Mouse (Mus musculus) heart, embryonic 11.5 days (tissue): Measurements from ENCODE around the gene Clta. TPM values are rescaled to one million over a fixed set of nuclear protein-coding genes. Genes with fewer than 3 reads are reported as not detected.

ENCODE experiments used
- ATAC-seq: fragments of 200-750 bp; cut with Nextera tagmentation; replicated peaks from 2 replicates; pipeline ENCODE4 v1.8.0; 2017; ENCODE audit warnings: moderate library complexity; ENCODE audit not compliant: insufficient number of reproducible peaks, low FRiP score, low TSS enrichment
- H3K27ac ChIP-seq: fragments of 300-500 bp; sonication (generic); 2 replicates; pipeline ENCODE4 v1.5.1; 2014; ENCODE audit warnings: mild to moderate bottlenecking, low read depth, low read length
- H3K27me3 ChIP-seq: fragments of 300-500 bp; sonication (generic); 2 replicates; pipeline ENCODE4 v1.6.1; 2014; ENCODE audit warnings: mild to moderate bottlenecking, low read length, mixed read lengths; ENCODE audit not compliant: control insufficient read depth, insufficient read depth
- H3K36me3 ChIP-seq: fragments of 300-500 bp; sonication (generic); 2 replicates; pipeline ENCODE4 v1.6.1; 2014; ENCODE audit warnings: mild to moderate bottlenecking, low read length, moderate library complexity, mixed read lengths; ENCODE audit not compliant: control insufficient read depth, insufficient read depth
- H3K4me1 ChIP-seq: fragments of 300-500 bp; sonication (generic); 2 replicates; pipeline ENCODE4 v1.6.1; 2014; ENCODE audit warnings: low read length; ENCODE audit not compliant: control insufficient read depth, insufficient read depth
- H3K4me2 ChIP-seq: fragments of 300-500 bp; sonication (generic); 2 replicates; pipeline ENCODE4 v1.6.1; 2014; ENCODE audit warnings: mild to moderate bottlenecking, moderate library complexity
- H3K4me3 ChIP-seq: fragments of 300-500 bp; sonication (generic); 2 replicates; pipeline ENCODE4 v1.5.1; 2014; ENCODE audit warnings: low read depth, low read length
- H3K9ac ChIP-seq: fragments of 300-500 bp; sonication (generic); 2 replicates; pipeline ENCODE4 v1.6.1; 2014; ENCODE audit warnings: mild to moderate bottlenecking, low read depth, low read length, moderate library complexity
- H3K9me3 ChIP-seq: fragments of 300-500 bp; sonication (generic); replicated peaks from 2 replicates; pipeline ENCODE4 v1.6.1; 2016; ENCODE audit warnings: low read length; ENCODE audit not compliant: control insufficient read depth
- WGBS: fragments of 180-500 bp; shearing (Covaris S2); extraction: QIAGEN DNeasy Blood & Tissue Kit; methylation state at CpG from one replicate; pipeline ENCODE4 v1.1.7; 2014; ENCODE audit not compliant: insufficient replicate concordance; 5-methylcytosine and 5-hydroxymethylcytosine counted together
- polyA plus RNA-seq: library from polyadenylated mRNA; unstranded; fragments of >200 nt; fragmentation: Nextera tagmentation; extraction: Ambion mirVana; gene quantifications from 2 replicates; pipeline ENCODE4 v1.2.1, GENCODE M21; 2014

The Clta gene
- polyA plus RNA-seq = 157 and 162 TPM in 2 replicates

- H3K27ac ChIP-seq = peak within 1 kb of the TSS; percentile 73; the same call in 1 of the 2 replicates
- H3K9ac ChIP-seq = peak within 1 kb of the TSS; percentile 39; the same call in 1 of the 2 replicates
- H3K4me3 ChIP-seq = no peak within 1 kb of the TSS; the same call in 1 of the 2 replicates
- H3K36me3 ChIP-seq = no peaks in the 10 kb centered on the region
- no peaks in the 10 kb centered on the region for H3K27me3 ChIP-seq
- no peaks in the 10 kb centered on the region for H3K9me3 ChIP-seq
- 67% methylated on average over 5 of the region's 5 CpGs for WGBS
- H3K4me1 ChIP-seq = no peaks in the 10 kb centered on the region
- peak; percentile 67; the same call in 1 of the 2 replicates for ATAC-seq
- H3K4me2 ChIP-seq = peak within 1 kb of the TSS; percentile 47
Observed at GRCm38 (mm10) chr4:44004126-44004525, at the start of gene Clta. TSS of gene Clta (plus strand) at chr4:44004452.

DNA sequence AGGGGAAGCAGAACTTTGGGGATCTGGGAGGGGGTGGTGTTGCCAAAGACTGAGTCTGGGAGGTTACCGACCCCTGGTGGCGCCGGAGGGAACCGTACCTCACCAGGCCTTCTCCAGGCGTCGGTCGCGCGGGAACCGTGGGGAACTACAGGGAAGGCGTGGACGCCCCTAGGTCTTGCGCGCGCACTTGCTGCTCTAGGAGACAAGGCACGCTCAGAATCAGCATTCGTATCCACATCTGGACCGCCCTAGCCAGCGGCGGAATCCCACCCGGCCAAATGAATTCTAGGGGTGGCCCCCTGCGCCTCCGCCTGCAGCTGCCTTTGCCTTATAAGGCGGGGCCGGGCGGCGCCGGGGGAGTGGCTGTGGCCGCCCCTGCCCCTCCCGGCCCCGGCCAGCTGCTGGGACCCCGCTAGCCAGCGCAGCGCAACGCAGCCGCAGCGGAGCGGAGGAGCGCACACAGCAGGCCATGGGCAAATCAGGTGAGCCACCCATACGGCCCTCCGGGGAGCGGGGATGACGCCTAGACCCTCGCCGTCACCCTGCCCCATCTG lies 46.9 kb upstream of the Clta start, which contains the start of gene Glipr2:
Gene Glipr2, plus strand, starts transcription at position 110 of the 554 bp plus-strand sequence.
- Histone ChIP-seq H3K9me3 (no peaks in the 10 kb centered on the region), H3K9ac (peak within 1 kb of the TSS; percentile 91), H3K27me3 (no peaks in the 10 kb centered on the region), H3K4me2 (peak within 1 kb of the TSS; percentile 97), H3K27ac (peak within 1 kb of the TSS; percentile 92), H3K4me1 (peaks cover 19% of the 10 kb centered on the region), H3K4me3 (peak within 1 kb of the TSS; percentile 85), H3K36me3 (no peaks in the 10 kb centered on the region)
- ATAC-seq = peak; percentile 87
- WGBS = under 1% methylated on average over 45 of the region's 45 CpGs

DNA sequence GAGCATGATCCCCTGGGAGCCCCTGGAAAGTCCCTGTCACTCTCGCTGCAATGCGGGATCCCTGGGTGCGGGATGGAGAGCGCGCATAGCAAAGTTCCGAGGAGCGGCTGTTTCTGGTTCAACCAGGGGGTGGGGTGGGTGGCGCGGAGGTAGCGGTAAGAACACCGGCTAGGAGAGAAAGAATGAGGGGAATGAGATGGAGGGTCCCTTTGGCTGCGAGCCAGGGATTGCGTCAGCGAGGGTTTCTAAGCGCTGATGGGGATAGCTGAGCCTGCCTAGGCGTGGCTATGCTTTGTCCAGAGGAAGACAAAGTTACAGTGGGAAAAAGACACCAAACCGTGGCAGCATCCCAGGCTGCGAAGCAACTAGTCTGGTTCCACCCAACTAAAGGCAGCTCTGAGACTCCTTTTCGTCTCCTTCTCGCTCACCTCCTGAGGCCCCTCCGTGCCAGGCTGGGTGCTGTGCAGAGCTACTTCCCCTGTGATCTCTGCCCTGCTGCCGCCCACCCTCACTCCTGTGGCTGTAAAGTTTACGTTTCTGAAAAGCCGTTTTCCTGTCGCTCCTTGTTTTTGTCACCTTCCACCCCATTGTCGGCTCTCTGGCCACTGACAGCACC lies 46.3 kb upstream of the Clta start:
- peak; percentile 53; the same call in 1 of the 2 replicates for ATAC-seq
- under 1% methylated on average over 26 of the region's 26 CpGs for WGBS
- H3K27me3 ChIP-seq = no peaks in the 10 kb centered on the region
- no peaks in the 10 kb centered on the region for H3K9me3 ChIP-seq
- H3K36me3 ChIP-seq = no peaks in the 10 kb centered on the region
- H3K4me3 ChIP-seq = peak overlapping the region; percentile 85
- peak overlapping the region; percentile 91 for H3K9ac ChIP-seq
- peak overlapping the region; percentile 92 for H3K27ac ChIP-seq
- peaks cover 19% of the 10 kb centered on the region for H3K4me1 ChIP-seq
- H3K4me2 ChIP-seq = peak overlapping the region; percentile 97

DNA sequence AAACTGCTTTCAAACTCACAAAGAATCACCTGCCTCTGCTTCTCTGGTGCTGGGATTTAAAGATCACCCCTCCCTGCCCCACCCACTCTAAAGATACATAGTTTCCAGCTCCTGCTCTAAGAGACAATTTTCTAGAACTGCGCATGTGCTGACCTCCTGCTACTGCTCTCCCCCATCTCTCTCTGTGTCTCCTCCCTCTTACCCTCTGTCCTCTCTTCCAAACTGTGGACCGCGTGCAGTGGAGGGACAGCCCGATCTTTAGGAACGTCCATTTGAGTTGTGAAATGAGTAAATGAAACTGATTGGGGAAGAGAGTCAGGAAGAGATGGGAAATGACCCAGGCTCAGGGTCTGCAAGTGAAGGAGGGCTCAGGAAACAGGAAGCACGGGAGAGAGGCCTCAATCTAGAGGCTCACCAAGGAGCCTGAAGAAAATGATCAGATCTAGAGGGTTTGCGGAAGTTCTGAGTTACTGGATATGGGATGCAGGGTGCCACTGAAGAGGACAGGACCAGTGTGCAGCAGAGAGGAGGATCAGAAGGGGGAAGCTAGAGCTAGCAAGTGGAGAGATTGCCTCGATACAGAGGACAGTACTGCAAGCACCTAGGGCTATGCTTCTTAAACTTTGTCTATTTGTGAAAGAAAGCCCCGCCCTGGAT lies 44.6 kb upstream of the Clta start:
- Histone ChIP-seq H3K4me3 (0 out of 2 replicates have a peak overlapping the region, but pooled peaks have one; percentile 4), H3K36me3 (no peaks in the 10 kb centered on the region), H3K9me3 (no peaks in the 10 kb centered on the region), H3K9ac (peak overlapping the region; percentile 0; the same call in 1 of the 2 replicates), H3K27me3 (no peaks in the 10 kb centered on the region), H3K4me1 (peaks cover 32% of the 10 kb centered on the region), H3K27ac (peak overlapping the region; percentile 54), H3K4me2 (peak overlapping the region; percentile 97)
- ATAC-seq = no peak
- 51% methylated on average over 9 of the region's 9 CpGs for WGBS

GRCm38 (mm10) chr4:43960207-43960606 lies 44.0 kb upstream of the Clta start:
- H3K27ac ChIP-seq = peak overlapping the region; percentile 54
- H3K4me3 ChIP-seq = no peak overlapping the region
- peaks cover 38% of the 10 kb centered on the region for H3K4me1 ChIP-seq
- H3K9ac ChIP-seq = no peak overlapping the region
- 67% methylated on average over 6 of the region's 6 CpGs for WGBS
- no peaks in the 10 kb centered on the region for H3K36me3 ChIP-seq
- H3K4me2 ChIP-seq = peak overlapping the region; percentile 97
- H3K27me3 ChIP-seq = no peaks in the 10 kb centered on the region
- ATAC-seq = no peak
- no peaks in the 10 kb centered on the region for H3K9me3 ChIP-seq

GRCm38 (mm10) chr4:43964326-43964833 lies 39.9 kb upstream of the Clta start:
- H3K27ac ChIP-seq = peak overlapping the region; percentile 32; the same call in 1 of the 2 replicates
- peak overlapping the region; percentile 40 for H3K9ac ChIP-seq
- peak overlapping the region; percentile 51 for H3K4me2 ChIP-seq
- no peak overlapping the region for H3K4me3 ChIP-seq
- WGBS = 20% methylated on average over 2 of the region's 2 CpGs
- ATAC-seq = peak; percentile 73
- peaks cover 44% of the 10 kb centered on the region for H3K4me1 ChIP-seq
- H3K27me3 ChIP-seq = no peaks in the 10 kb centered on the region
- H3K36me3 ChIP-seq = no peaks in the 10 kb centered on the region
- H3K9me3 ChIP-seq = no peaks in the 10 kb centered on the region

DNA sequence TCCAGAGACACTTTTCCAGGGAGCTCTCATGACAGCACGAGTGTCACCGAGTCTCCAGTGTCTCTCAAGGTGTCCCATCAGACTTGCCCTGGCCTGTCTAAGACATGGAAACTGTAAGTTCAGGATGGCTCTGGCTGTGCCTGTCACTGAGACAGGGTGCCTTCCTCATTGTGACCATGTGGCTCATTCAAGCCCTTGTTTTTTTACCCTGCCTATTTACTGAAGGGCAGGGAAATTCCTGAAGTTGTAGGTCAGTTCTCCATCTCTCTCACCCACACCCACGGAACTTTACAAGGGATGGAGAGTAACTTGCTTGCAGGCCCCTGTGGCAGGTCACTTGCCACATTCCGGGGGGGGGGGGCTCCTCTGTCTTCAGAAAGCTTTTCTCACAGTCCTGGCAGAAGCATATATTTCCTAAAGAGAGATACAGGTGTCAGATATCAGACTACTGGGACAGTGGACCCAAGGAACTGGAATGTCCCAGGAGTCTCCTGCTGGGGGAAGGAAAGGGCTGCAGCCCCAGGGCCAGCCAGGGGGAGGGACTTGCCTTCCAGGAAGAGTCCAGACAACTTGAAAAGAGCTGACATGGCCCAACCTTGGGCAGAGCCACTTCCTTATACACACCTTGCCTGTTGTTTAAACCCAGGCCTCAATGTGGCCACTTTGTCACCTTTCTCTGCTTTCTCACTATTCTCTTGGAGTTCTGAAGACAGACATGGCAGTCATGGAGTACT lies 39.1 kb upstream of the Clta start:
- H3K9me3 ChIP-seq = no peaks in the 10 kb centered on the region
- WGBS = 31% methylated on average over 4 of the region's 4 CpGs
- H3K4me2 ChIP-seq = no peak overlapping the region; the same call in 1 of the 2 replicates
- no peak overlapping the region for H3K4me3 ChIP-seq
- no peak overlapping the region for H3K9ac ChIP-seq
- H3K27ac ChIP-seq = peak overlapping the region; percentile 32; the same call in 1 of the 2 replicates
- H3K27me3 ChIP-seq = no peaks in the 10 kb centered on the region
- H3K36me3 ChIP-seq = no peaks in the 10 kb centered on the region
- no peak for ATAC-seq
- peaks cover 41% of the 10 kb centered on the region for H3K4me1 ChIP-seq
